Mouse (Mus musculus) lung, adult 2 months (tissue): ENCODE measurements around the gene Larp1b.

Source experiments
- CTCF ChIP-seq: fragments of 200-500 bp; IDR thresholded peaks from 2 replicates; pipeline ENCODE4 v1.5.1; 2011; ENCODE audit warnings: mild to moderate bottlenecking, low read length, control low read depth; ENCODE audit not compliant: insufficient read depth
- POLR2A ChIP-seq: fragments of 200-500 bp; IDR thresholded peaks from 2 replicates; pipeline ENCODE4 v1.6.1; 2011; ENCODE audit warnings: low read depth, mild to moderate bottlenecking, control low read depth, low read length, borderline replicate concordance; ENCODE audit errors: extremely low read depth

- no peak for TF ChIP-seq CTCF
- TF ChIP-seq POLR2A, result no peak
These were observed 92.7 kb downstream of the Larp1b start for GRCm38 (mm10) chr3:41042195-41042938.
